Mouse (Mus musculus): Measurements from ENCODE around the gene Olfr539. TPM values are rescaled to one million over a fixed set of nuclear protein-coding genes. Genes with fewer than 3 reads are reported as not detected.
"Not testable (repeated sequence)": the region's sequence is repeated elsewhere in the genome, so short reads cannot be mapped to it uniquely, and the experiment has no call there.

Olfr539 gene
- polyA plus RNA-seq (2012; rRNA removed) = not detected in 2 replicates

- TF ChIP-seq CTCF (IDR thresholded peaks at IDR 0.05; ENCODE audit: borderline replicate concordance, insufficient read depth, low read depth, low read length) = no peak
- no peak for TF ChIP-seq POLR2A (IDR thresholded peaks at IDR 0.05; ENCODE audit: borderline replicate concordance, insufficient read depth, low read length)
- Histone ChIP-seq H3K27ac (ENCODE audit: insufficient read depth, low read length) (no peak within 1 kb of the TSS), H3K4me3 (replicated peaks; ENCODE audit: insufficient read depth, low read depth, low read length) (no peak within 1 kb of the TSS), H3K4me1 (ENCODE audit: control insufficient read depth, insufficient read depth, low read length) (no peaks in the 10 kb centered on the region), H3K27me3 (ENCODE audit: control insufficient read depth, insufficient read depth, low read length) (no peaks in the 10 kb centered on the region)
- DNase-seq = no peak
- WGBS = 58% methylated on average over 4 of the region's 4 CpGs
Measured at GRCm38 (mm10) chr7:140659630-140660029, at the start of gene Olfr539. Gene Olfr539, plus strand, starts transcription at chr7:140659930.

DNA sequence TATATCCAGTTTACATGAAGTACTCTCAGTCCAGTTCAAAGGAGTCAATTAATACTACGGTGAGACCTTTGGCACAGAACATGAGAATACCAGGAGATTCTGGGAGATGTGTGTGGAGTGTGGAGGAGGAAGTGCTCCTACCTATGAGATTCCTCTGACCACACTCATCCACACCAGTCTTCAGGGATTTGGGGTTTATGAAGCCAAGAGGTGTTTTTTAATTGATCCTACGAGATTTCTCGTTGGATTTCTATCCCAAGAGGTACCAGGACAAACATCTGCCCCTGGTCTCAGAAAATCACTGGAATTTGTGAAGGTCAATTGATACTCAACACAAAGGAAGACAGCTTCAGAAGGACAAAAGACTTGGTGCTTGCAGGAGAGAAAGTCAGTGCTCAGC, 31.1 kb upstream of the Olfr539 start, which contains the start of gene Olfr61:
Gene Olfr61, plus strand, starts transcription at position 301 of the 400 bp plus-strand sequence.
- WGBS = 81% methylated on average over 3 of the region's 3 CpGs
- not testable (repeated sequence) for H3K4me3 ChIP-seq (replicated peaks; ENCODE audit: insufficient read depth, low read depth, low read length); H3K27me3 ChIP-seq (ENCODE audit: control insufficient read depth, insufficient read depth, low read length); H3K4me1 ChIP-seq (ENCODE audit: control insufficient read depth, insufficient read depth, low read length); H3K27ac ChIP-seq (ENCODE audit: insufficient read depth, low read length); DNase-seq

DNA sequence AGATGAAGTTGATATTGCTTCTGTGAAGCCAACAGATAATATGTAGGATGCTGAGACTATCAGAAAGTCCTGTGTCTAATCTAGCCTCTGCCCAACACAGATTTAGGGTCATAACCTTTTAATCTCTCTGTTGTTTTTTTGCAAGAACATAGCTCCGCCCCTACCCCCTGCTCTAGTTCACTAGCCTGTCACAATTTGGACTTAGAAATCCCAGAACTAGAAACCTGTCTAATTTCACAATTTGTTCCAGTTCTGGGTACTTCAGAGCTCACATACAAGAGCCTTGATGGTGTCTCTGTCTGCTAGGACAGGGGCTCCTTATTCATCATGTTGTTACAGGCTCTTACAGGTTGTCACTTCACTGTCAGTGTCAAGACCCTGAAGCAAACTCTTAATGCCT, 29.2 kb upstream of the Olfr539 start:
- no peak for DNase-seq
- WGBS = 72% methylated on average over 1 of the region's 1 CpGs
- Histone ChIP-seq H3K27me3 (ENCODE audit: control insufficient read depth, insufficient read depth, low read length) (no peaks in the 10 kb centered on the region), H3K27ac (ENCODE audit: insufficient read depth, low read length) (no peak overlapping the region), H3K4me3 (replicated peaks; ENCODE audit: insufficient read depth, low read depth, low read length) (no peak overlapping the region), H3K4me1 (ENCODE audit: control insufficient read depth, insufficient read depth, low read length) (no peaks in the 10 kb centered on the region; the same call in 1 of the 2 replicates)
- no peak for TF ChIP-seq POLR2A (IDR thresholded peaks at IDR 0.05; ENCODE audit: borderline replicate concordance, insufficient read depth, low read length)
- no peak for TF ChIP-seq CTCF (IDR thresholded peaks at IDR 0.05; ENCODE audit: borderline replicate concordance, insufficient read depth, low read depth, low read length)

DNA sequence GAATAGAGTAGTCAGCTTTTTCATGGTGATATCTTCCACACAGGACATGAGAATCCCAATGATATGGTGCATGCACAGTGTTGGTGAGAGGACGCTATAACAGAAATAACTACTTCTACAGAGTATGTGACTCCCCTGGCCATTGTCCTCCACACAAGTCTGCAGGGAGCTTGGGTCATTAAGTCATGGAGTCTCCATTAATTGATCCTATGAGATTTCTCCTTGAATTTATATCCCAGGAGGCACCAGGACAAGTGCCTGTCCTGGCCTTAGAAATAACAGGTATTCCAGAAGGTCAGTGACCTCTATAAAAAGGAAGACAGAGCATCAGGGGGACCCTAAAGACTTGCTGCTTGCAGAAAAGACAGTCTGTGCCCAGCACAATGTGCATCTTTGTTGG, 13.6 kb upstream of the Olfr539 start, which contains the start of gene Olfr53:
Gene Olfr53, plus strand, starts transcription at position 301 of the 400 bp plus-strand sequence.
- DNase-seq = no peak
- H3K27me3 ChIP-seq (ENCODE audit: control insufficient read depth, insufficient read depth, low read length) = no peaks in the 10 kb centered on the region
- no peak within 1 kb of the TSS for H3K4me3 ChIP-seq (replicated peaks; ENCODE audit: insufficient read depth, low read depth, low read length)
- 86% methylated on average over 1 of the region's 1 CpGs for WGBS
- H3K4me1 ChIP-seq (ENCODE audit: control insufficient read depth, insufficient read depth, low read length) = no peaks in the 10 kb centered on the region
- TF ChIP-seq CTCF (IDR thresholded peaks at IDR 0.05; ENCODE audit: borderline replicate concordance, insufficient read depth, low read depth, low read length) (no peak), POLR2A (IDR thresholded peaks at IDR 0.05; ENCODE audit: borderline replicate concordance, insufficient read depth, low read length) (no peak)
- H3K27ac ChIP-seq (ENCODE audit: insufficient read depth, low read length) = no peak within 1 kb of the TSS

DNA sequence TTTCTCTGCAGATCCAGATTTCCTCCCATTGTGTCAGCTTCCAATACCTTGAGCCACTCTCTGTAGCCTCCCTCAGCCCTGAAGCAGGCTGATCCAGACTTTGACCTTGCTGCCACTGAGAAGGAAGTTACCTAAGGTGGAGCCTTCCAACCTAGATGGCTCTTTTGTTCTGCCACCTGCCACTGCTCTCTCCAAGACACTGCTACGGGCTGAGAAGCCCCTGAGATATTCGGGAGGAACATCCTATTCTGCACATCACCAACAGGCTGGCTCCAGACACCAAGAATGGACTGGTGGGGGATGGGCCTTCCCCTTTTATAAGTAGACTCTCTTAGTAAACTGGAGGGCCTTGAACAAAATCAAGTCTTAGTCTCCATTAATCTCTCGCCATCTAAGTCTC, 11.0 kb downstream of the Olfr539 start:
- not testable (repeated sequence) for H3K27ac ChIP-seq (ENCODE audit: insufficient read depth, low read length); H3K4me3 ChIP-seq (replicated peaks; ENCODE audit: insufficient read depth, low read depth, low read length); H3K27me3 ChIP-seq (ENCODE audit: control insufficient read depth, insufficient read depth, low read length); H3K4me1 ChIP-seq (ENCODE audit: control insufficient read depth, insufficient read depth, low read length); DNase-seq
- 72% methylated on average over 3 of the region's 3 CpGs for WGBS

DNA sequence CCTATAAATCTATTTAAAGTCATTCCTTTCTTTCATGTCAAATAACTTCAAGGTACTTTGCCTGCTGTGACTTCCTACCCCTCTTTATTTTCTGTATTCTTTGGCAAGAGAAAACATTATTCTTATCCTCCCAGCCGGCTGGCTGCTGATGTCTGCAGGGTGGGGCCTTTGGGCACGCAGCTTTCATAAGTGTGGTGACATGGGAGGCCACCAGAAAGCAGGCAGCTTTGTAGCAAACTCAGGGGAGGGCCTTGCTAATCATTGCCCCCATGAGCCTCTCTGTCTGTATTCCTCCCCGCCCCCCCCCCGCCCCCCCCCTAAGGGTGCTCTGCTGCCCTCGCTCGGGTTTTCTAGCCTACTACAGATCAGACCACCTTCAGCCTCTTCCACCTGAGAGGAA, 16.1 kb downstream of the Olfr539 start:
- H3K27ac ChIP-seq (ENCODE audit: insufficient read depth, low read length) = no peak overlapping the region
- TF ChIP-seq CTCF (IDR thresholded peaks at IDR 0.05; ENCODE audit: borderline replicate concordance, insufficient read depth, low read depth, low read length) = no peak
- TF ChIP-seq POLR2A (IDR thresholded peaks at IDR 0.05; ENCODE audit: borderline replicate concordance, insufficient read depth, low read length) = no peak
- no peak for DNase-seq

GRCm38 (mm10) chr7:140679591-140679990, 19.9 kb downstream of the Olfr539 start:
- H3K27me3 ChIP-seq (ENCODE audit: control insufficient read depth, insufficient read depth, low read length); H3K4me1 ChIP-seq (ENCODE audit: control insufficient read depth, insufficient read depth, low read length); H3K27ac ChIP-seq (ENCODE audit: insufficient read depth, low read length); H3K4me3 ChIP-seq (replicated peaks; ENCODE audit: insufficient read depth, low read depth, low read length); DNase-seq: not testable (repeated sequence)
- 59% methylated on average over 4 of the region's 4 CpGs for WGBS

More for the DNA sequence above, 16.1 kb downstream of the Olfr539 start:
- Histone ChIP-seq H3K4me1 (ENCODE audit: control insufficient read depth, insufficient read depth, low read length) (no peaks in the 10 kb centered on the region), H3K4me3 (replicated peaks; ENCODE audit: insufficient read depth, low read depth, low read length) (no peak overlapping the region), H3K27me3 (ENCODE audit: control insufficient read depth, insufficient read depth, low read length) (no peaks in the 10 kb centered on the region)
- WGBS = 1% methylated on average over 5 of the region's 6 CpGs

GRCm38 (mm10) chr7:140681651-140682050, 21.9 kb downstream of the Olfr539 start, which contains the start of gene Olfr45:
Gene Olfr45, plus strand, starts transcription at chr7:140681951.
- H3K4me3 ChIP-seq (replicated peaks; ENCODE audit: insufficient read depth, low read depth, low read length) = no peak within 1 kb of the TSS
- TF ChIP-seq POLR2A (IDR thresholded peaks at IDR 0.05; ENCODE audit: borderline replicate concordance, insufficient read depth, low read length) = no peak
- H3K27me3 ChIP-seq (ENCODE audit: control insufficient read depth, insufficient read depth, low read length) = no peaks in the 10 kb centered on the region
- no peak for DNase-seq
- no peaks in the 10 kb centered on the region for H3K4me1 ChIP-seq (ENCODE audit: control insufficient read depth, insufficient read depth, low read length)
- H3K27ac ChIP-seq (ENCODE audit: insufficient read depth, low read length) = no peak within 1 kb of the TSS
- WGBS = 81% methylated on average over 1 of the region's 1 CpGs

DNA sequence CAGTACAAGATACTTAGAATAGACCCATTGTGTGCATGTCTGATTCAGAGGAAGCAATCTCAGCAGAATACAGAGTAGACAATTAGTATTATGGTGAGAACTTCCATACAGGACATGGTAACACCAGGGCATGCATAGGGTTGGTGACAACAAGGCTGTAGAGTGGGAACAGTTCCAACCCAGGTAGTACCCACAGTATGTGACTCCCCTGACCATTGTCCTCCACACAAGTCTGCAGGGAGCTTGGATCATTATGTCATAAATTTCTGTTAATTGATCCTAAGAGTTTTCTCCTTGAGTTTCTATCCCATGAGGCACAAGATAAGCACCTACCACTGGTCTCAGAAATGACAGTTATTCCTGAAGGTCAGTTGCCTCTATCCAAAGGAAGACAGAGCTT, 37.2 kb downstream of the Olfr539 start, which contains the start of gene Olfr541:
Gene Olfr541, plus strand, starts transcription at position 301 of the 400 bp plus-strand sequence.
- no peak for DNase-seq
- no peak for TF ChIP-seq CTCF (IDR thresholded peaks at IDR 0.05; ENCODE audit: borderline replicate concordance, insufficient read depth, low read depth, low read length)
- TF ChIP-seq POLR2A (IDR thresholded peaks at IDR 0.05; ENCODE audit: borderline replicate concordance, insufficient read depth, low read length) = no peak
- Histone ChIP-seq H3K4me1 (ENCODE audit: control insufficient read depth, insufficient read depth, low read length) (no peaks in the 10 kb centered on the region), H3K27me3 (ENCODE audit: control insufficient read depth, insufficient read depth, low read length) (no peaks in the 10 kb centered on the region), H3K27ac (ENCODE audit: insufficient read depth, low read length) (no peak within 1 kb of the TSS), H3K4me3 (replicated peaks; ENCODE audit: insufficient read depth, low read depth, low read length) (no peak within 1 kb of the TSS)
